Mouse (Mus musculus) bone marrow macrophage, adult 2 months (primary cell): ENCODE measurements around the gene Hoxc6. TPM values are rescaled to one million over a fixed set of nuclear protein-coding genes. Genes with fewer than 3 reads are reported as not detected.

Source experiments
- H3K27ac ChIP-seq: 2 replicates; pipeline ENCODE4 v1.5.1; 2012; ENCODE audit warnings: low read depth, low read length; ENCODE audit not compliant: insufficient read depth
- H3K4me1 ChIP-seq: 2 replicates; pipeline ENCODE4 v1.6.1; 2012; ENCODE audit warnings: low read length; ENCODE audit not compliant: control insufficient read depth, insufficient read depth
- H3K4me3 ChIP-seq: 2 replicates; pipeline ENCODE4 v1.5.1; 2012; ENCODE audit warnings: mild to moderate bottlenecking, low read length, moderate library complexity; ENCODE audit not compliant: insufficient read depth
- CTCF ChIP-seq: IDR thresholded peaks from 2 replicates; pipeline ENCODE4 v1.5.1; 2012; ENCODE audit warnings: low read depth, mild to moderate bottlenecking, low read length, moderate library complexity
- POLR2A ChIP-seq: IDR thresholded peaks from 2 replicates; pipeline ENCODE4 v1.6.1; 2012; ENCODE audit warnings: mild to moderate bottlenecking, low read depth, low read length, borderline replicate concordance
- polyA plus RNA-seq: library from polyadenylated mRNA; stranded (reverse); fragments of >200 nt; gene quantifications from 2 replicates; pipeline ENCODE4 v1.2.4, GENCODE M21; 2012; ENCODE audit not compliant: missing spikeins, insufficient read depth, insufficient read length

Gene Hoxc6
- polyA plus RNA-seq, 1 experiment, result not detected

DNA sequence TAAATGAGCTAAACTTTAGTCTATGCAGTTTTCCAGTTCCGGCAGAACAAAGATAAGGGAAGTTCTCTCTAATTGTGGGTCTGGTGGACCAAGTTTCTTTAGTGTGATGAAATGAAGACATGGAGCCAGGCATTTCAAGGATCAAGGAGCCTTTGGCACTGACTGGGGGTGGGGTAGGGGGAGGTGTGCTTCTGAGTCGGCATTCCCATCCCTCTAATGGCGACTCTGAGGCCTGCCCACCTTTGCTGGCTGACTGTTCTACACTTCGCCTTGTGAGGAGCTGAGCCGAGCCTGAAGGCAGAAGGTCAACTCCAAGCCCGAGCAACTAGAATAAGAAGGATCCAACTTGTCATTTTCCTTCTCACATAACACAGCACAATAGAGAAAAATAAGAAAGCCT, 36.3 kb upstream of the Hoxc6 start:
- H3K27ac ChIP-seq, result no peak overlapping the region
- no peak overlapping the region for H3K4me3 ChIP-seq
- no peak for TF ChIP-seq POLR2A
- no peak for TF ChIP-seq CTCF
- H3K4me1 ChIP-seq, result peaks cover 6% of the 10 kb centered on the region; the same call in 1 of the 2 replicates

DNA sequence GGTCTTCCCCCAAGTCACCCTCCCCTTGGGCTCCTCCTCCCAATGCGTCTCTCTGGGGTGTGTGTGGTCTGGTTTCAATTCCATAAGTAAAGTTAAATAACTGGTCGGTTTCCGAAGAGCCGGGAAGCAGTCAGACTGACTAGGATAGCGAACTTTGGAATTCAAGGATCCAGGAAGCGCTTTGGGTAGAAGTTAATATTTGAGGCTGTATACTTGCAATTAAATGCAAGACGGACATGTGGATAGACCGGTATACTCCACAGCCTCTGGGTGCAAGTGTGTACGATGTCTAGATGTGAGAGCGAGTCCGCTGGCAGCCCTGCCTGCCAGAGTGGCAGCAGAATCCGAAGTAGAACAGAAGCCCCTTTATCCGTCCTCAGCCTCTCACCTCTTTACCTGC, 35.6 kb upstream of the Hoxc6 start:
- Histone ChIP-seq H3K27ac (no peak overlapping the region), H3K4me1 (peaks cover 6% of the 10 kb centered on the region; the same call in 1 of the 2 replicates), H3K4me3 (no peak overlapping the region)
- TF ChIP-seq POLR2A (no peak), CTCF (no peak)

DNA sequence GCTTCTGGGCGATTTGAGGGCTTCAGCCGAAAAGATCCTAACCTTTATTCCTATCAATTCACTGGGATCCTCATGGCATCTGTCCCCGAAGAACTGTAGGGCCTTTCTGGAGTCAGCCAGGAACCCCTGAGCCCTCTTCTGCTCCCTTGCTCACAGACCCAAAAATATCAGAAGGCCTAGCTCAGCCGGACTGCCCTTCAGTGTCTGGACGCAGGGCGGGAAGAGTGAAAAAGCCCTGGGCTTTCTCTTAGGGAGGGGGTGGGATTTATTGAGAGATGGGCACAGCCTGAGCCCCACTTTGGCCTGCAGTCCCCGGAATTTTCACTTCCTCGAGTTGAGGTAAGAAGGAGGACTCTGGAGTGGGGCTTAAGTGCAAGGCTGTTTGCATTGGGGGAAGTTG, 34.8 kb upstream of the Hoxc6 start:
- TF ChIP-seq CTCF (no peak), POLR2A (no peak)
- H3K27ac ChIP-seq, result no peak overlapping the region
- H3K4me3 ChIP-seq, result no peak overlapping the region
- H3K4me1 ChIP-seq, result peaks cover 6% of the 10 kb centered on the region; the same call in 1 of the 2 replicates

DNA sequence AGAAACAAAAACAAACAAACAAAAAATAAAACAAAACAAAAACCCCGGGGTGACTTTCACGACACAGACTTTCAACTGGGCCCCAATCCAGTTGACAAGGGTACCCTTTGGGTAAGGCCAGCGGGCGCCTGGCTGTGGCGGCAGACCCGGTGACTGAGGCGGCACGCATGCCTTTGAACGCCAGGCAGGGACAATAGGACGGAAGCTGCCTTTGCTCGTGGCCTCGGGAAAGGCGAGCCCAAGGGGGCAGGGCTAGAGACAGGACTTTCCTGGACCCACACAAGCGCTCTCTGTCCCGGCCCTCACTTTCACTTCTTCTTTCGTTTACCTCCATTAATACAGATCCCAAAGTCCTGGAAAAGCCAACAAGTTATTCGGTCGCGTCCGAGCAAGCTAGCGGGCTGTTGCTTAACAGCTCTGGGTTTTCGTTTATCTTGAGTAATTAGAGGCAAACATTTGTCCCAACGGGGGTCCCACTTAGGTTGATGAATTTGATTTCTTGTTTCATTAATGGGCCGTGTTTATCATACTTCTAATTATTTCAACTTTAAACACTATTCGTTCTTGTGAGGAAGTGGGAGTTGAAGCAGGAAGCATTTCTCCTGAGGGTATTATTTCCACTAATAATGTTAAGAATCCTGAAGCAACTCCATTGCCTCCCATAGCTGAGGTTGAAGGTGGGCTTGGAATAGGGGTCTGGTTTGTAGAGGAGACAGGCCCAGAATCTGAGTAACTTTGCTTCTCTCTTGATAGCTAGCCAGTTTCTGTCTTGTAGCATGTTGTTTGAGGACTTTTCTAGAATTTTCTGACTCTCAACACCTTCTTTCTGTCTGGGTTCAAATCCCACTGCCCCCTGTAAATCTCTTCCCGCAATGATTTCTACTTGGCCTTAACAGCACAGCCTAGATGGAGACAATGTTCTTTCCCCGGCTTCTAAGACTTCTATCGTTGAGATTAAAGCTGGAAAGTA, 34.1 kb upstream of the Hoxc6 start:
- Histone ChIP-seq H3K27ac (no peak overlapping the region), H3K4me1 (peaks cover 6% of the 10 kb centered on the region; the same call in 1 of the 2 replicates), H3K4me3 (peak overlapping the region; percentile 18; the same call in 1 of the 2 replicates)
- no peak for TF ChIP-seq CTCF
- no peak for TF ChIP-seq POLR2A

DNA sequence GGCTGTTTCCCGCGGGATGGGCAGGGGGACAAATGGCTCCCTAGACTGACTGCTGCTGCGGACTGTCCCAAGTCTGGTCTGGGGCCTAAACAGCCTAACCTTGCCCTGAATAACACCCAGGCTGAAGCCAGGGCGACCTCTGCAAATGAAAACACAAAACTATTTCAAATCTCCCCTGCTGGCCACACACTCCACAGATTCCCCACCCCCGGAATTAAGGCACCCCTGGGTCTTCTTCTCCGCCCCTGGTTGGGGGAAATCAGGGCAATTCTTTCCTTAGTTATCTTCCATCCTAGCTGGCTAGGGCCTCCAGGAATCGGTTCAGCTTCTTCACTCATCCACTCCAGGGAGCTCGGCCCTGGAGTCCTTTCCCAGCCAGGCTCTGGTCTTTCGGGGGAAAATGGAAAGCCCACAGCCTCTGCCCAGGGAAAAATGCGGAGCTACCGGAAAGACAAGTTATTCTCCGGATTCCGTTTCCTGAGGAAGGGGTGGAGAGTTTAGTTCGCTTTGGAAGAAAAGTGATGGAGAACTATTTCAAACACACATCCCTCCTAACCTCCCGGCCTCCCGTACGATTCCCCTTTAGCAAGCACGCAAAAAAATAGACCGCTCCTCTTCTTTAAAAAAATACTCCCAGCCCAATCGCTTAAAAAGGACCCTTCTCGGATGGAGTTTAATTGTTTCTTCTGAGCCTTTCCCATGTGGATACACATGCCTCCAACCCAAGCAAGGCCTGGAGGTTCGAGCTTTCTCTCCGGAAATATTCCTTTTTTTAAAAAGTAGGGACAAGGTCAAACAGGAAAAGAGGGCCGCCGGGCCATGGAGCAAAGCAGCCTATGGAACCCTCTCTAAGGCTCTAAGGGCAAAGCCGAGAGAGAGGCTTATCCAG, 32.8 kb upstream of the Hoxc6 start:
- peaks cover 6% of the 10 kb centered on the region; the same call in 1 of the 2 replicates for H3K4me1 ChIP-seq
- no peak overlapping the region for H3K4me3 ChIP-seq
- no peak for TF ChIP-seq CTCF
- no peak for TF ChIP-seq POLR2A
- H3K27ac ChIP-seq, result no peak overlapping the region

DNA sequence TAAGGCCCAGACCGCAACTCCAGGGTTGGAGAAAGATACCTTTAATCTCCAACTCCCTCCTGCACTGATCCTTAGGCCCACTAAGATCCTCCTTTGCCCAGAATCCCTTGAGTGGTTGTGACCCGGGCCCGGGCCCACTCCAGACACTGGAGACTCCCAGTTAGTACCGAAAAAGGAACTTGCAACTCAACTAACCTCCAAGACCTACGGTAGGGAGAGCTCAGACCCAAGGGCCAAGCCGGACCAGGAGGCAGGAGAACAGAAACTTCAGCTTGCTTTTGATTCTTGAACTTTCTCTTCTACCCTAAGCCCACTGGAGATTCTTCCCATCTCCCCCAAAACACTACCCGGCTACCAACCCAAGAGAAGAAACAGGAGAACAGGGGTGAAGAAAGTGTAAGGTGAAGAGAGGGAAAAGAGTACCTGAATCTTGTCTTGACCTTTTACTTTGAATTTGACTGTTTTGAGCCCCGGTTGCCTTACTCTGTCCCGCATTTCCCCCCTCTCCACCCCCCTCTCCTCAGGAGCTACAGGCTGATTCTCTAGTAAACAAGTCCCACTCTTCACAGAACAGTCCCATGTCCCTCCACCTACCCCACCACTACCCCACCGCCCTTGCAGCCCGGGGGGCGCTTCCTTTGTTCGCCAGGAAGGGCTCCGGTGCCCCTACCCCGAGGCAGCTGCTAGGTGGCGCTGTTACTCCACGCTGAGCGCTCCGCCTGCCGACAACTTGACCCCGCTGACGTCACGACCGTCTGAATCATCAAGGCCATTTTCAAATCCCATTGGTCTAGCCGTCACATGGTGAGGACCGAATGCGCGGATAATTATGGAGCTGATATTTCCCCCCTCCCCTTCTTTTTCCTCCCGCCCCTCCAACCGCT, 31.9 kb upstream of the Hoxc6 start:
- H3K27ac ChIP-seq, result no peak overlapping the region
- no peak overlapping the region for H3K4me3 ChIP-seq
- H3K4me1 ChIP-seq, result peaks cover 6% of the 10 kb centered on the region; the same call in 1 of the 2 replicates
- TF ChIP-seq CTCF (no peak), POLR2A (no peak)

DNA sequence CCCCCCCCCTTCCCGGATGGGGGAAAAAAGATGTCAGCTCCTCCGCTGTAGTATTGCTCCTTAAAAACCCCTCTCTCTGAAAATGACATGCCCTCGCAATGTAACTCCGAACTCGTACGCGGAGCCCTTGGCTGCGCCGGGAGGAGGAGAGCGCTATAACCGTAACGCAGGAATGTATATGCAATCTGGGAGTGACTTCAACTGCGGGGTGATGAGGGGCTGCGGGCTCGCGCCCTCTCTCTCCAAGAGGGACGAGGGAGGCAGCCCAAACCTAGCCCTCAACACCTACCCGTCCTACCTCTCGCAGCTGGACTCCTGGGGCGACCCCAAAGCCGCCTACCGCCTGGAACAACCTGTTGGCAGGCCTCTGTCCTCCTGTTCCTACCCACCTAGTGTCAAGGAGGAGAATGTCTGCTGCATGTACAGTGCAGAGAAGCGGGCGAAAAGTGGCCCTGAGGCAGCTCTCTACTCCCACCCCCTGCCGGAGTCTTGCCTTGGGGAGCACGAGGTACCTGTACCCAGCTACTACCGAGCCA, 31.2 kb upstream of the Hoxc6 start, which contains the start of gene Hoxc10:
Gene Hoxc10 (plus strand): TSS at position 21 of the 536 bp plus-strand sequence.
- Histone ChIP-seq H3K4me1 (peaks cover 6% of the 10 kb centered on the region; the same call in 1 of the 2 replicates), H3K27ac (no peak within 1 kb of the TSS), H3K4me3 (no peak within 1 kb of the TSS)
- TF ChIP-seq POLR2A, result no peak
- TF ChIP-seq CTCF, result no peak

DNA sequence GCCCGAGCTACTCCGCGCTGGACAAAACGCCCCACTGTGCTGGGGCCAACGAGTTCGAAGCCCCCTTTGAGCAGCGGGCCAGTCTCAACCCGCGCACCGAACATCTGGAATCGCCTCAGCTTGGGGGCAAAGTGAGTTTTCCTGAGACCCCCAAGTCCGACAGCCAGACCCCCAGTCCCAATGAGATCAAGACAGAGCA, 30.8 kb upstream of the Hoxc6 start, which contains the start of gene Hoxc5:
Gene Hoxc5 (plus strand): TSS at position 132 of the 199 bp plus-strand sequence.
- Histone ChIP-seq H3K4me3 (no peak within 1 kb of the TSS), H3K27ac (no peak within 1 kb of the TSS), H3K4me1 (peaks cover 6% of the 10 kb centered on the region; the same call in 1 of the 2 replicates)
- TF ChIP-seq CTCF (no peak), POLR2A (no peak)
